Mouse (Mus musculus) left cerebral cortex, postnatal 4 days (tissue): ENCODE measurements around the gene Myl6b. TPM values are rescaled to one million over a fixed set of nuclear protein-coding genes. Genes with fewer than 3 reads are reported as not detected.

Experiments
- DNase-seq: peaks from one replicate; pipeline ENCODE4 v3.0.0-alpha.2; 2022
- intact Hi-C: fragments of 180-260 bp; cut with DNase I; formaldehyde crosslinking; loops from one replicate; pipeline ENCODE4 v1.15.1; 2025
- total RNA-seq, 2 experiments: library from RNA; stranded (reverse); gene quantifications; 2 replicates each; pipeline ENCODE4 v1.2.3; 2021

Myl6b gene
- 10 to 100 TPM; 61.7 to 65.2 TPM for total RNA-seq

DNA sequence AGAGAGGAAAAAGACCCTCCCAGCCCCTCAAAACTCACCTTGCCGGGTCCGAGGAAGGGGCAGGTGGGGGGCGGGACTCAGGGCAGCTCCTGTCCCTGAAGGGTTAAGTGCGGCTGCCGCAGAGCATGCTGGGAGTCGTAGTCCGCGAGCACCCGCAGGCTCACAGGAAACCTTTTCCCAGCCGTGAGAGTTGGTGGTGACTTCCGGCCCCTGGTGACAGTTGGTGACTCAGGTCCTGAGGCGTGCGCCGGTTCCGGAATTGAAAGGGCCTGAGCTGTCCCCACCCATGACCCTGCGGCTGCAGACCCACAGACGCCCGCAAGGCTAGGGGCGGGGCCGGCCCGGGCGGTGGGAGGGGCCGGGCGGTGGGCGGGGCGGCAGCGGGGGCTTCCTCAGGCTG lies at the start of gene Myl6b:
Gene Myl6b, minus strand, starts transcription at position 96 of the 400 bp plus-strand sequence.
- DNase-seq, result peak; percentile 96
- intact Hi-C loops, result no loop called here

DNA sequence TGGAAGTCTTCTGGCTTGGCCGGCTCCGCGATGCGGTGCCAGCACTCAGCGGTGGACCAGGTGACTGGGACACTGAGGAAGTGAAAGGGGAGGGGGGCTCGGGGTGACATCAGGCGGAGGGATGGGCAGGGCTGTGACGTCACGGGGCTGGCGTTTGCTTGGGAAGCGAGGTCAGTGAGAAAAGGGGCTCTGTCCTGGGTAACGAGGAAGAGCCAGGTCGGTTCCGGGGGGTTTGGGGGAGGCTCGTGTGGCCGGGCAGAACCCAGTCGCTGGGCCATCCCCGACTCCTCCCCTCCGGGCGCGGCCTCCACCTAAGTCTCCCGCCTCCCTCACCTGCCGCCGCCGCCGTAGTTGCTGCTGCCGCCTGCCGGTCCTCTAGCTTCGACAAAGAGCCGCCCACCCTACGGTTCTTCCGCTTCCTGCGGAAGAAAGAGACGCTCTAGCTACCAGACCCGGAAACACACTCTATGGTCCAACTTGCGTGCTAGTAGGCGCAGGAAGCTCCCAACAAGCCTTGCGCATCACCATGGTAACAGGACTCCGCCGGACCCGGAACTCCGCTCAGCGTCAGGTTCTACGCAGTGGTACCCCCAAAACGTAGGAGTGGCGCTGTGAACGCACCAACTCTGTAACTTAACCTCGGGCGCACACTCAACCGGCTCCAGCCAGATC lies 49.0 kb upstream of the Myl6b start, which contains the start of gene Zc3h10:
Gene Zc3h10, minus strand, starts transcription at position 414 of the 672 bp plus-strand sequence.
- intact Hi-C loops, result no loop called here
- DNase-seq, result peak; percentile 94

DNA sequence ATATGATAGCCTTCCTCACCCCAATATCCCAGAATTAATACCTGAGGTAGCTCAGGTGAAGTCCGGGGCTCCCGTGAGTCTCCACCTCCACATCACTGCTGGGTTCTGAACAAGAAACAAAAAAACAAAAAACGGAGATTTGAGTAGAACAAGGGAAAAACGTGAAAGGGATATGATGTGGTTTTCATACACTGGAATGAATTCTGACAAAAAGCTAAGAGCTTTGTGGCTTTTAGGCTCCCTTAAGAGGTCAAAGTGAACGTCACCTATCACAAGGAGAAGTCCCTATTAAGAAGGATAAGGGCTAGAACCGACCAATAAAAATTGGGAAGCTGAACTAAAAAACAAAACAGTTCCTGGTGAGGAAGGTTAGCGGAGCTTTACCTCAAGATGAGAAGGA lies 48.3 kb upstream of the Myl6b start:
- intact Hi-C loops, result no loop called here
- no peak for DNase-seq

DNA sequence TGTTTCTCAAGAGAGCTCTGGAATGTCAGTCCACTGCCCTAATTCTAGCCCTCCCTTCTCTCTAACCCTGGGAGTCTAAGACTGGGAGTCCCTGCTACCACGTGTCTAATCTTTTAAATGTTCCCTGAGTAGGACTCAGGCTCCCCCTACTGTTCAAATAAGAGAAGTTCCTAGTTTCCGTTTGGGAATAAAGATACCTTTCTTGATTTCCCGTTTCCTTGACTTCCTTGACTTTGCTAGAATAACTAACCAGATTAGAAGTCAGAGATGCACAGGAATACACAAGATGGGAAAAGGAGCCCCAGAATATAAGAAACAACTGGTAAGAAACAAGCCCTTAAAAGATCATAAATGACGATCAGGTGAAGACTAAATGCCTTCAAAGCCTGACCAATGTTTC lies 47.9 kb upstream of the Myl6b start:
- DNase-seq, result no peak
- intact Hi-C loops, result no loop called here

DNA sequence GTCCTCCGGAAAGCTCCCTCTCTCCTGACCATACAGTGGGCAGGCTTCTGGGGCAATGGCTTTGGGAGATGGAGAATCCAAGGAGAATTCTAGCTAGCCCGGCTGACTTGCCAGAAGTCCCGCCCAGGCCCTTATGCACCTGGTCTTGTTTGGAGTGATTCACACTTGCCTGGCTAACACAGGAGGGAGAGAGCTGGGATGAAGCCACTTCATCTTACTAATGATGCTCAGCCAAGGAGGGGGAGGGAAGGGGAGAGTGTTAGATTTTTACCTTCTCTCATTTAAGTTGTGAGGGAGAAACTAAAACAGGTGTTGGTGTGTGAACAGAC lies 47.0 kb upstream of the Myl6b start:
- DNase-seq, result no peak
- intact Hi-C loops, result no loop called here

DNA sequence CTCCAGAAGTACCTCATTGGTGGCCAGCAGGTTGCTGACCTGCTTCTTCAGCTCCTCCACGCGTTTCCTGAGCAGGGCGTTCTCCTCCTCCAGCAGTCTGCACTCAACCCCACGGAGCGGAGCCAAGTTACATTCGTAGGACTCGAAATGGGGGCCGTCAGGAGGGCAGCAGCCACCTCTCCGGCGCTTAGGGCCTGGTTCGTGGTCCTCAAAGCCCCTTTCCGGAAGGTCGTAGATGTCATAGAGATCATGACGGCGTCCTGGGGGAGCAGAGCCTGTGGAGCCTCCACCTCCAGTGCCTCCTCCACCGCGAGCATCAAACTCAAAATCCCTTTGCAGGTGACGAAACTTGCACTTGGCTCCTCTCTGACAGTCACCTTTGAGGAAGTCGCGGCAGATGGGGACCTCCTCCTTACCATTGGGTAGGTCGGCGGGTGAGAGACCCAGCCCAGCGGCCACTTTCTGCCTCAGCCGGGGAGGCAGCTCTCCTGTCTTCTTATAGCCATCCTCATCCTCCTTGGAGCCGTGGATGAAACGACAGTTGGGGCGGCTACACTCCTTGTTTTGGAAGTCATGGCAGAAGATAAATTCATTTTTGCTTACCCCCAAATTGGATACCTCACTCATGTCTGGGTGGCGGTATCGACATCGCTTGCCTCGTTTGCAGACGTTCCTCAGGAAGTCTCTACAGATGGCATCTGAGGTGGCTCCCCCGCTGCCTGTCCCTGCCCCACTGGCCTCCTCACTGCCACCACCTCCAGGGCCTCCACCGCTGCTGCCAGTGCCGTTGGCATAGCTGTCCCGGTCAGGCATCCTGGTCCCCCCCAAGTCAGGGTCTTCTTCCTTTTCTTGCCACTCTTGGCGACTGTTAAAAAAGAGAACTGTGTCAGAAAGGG lies 46.4 kb upstream of the Myl6b start:
- intact Hi-C loops, result no loop called here
- DNase-seq, result peak; percentile 9

DNA sequence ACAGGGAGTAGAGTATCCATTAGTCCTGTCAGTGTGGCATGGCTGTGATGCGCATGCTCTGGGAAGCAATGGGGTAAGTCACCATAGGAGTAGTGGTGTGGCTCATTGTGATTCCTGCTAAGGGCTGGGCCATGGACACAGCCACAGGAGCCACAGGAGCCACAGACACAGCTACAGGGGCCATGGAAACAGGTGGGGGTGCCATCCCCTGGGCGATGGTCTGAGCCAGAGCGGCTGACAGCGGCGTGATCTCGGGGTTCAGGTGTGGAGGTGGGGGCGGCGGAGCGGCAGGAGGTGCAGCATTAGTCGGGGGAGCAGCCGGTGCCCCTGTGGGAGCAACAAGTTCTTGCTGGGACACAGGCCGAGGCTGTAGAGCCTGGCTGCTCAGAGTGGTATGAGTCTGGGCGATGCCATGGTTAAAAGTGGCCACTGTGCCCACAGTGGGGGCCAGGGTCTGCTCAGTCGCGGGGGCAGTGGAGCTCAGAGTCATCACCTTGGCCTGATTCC lies 45.7 kb upstream of the Myl6b start:
- no peak for DNase-seq
- intact Hi-C loops, result no loop called here

DNA sequence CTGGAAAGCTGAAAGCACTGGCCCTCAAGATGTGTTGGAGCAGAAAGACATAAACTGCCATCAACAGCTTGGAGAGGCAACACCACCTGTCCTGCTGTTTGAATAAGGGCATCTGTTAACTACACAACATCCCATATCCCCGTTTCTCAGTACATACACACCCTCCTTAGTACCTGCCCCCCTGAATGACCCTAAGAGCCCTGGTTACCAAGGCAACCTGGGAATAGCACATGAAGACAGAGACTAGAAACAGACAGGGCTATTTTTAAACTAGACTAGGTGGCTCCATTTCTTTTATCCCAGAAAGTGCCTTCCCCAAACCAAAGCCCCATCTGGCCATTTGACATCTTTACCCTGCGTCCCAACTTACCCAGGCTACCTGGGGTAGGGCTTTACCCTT lies 44.6 kb upstream of the Myl6b start:
- intact Hi-C loops, result no loop called here
- no peak for DNase-seq

DNA sequence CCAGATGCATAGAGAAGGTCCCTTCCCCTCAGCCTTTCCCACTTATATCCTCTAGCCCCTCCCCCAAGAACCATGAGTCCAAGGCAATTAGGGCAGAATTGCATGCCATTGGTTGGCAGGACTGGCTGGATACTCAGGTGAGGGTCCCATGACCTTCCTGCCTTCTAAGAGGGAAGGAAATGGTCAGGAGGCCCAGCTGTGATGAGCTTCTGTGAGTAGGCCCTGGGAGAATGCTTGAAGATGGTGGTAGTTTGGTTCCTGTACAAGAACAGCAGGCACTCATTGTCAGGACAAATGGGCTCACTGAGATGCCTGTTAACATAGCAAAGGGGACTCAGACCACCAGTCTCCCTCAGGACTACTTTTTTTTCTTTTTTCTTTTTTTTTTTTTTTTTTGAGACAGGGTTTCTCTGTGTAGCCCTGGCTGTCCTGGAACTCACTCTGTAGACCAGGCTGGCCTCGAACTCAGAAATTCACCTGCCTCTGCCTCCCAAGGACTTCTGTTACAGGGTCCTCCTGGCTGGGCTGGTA lies 39.9 kb upstream of the Myl6b start:
- intact Hi-C loops, result no loop called here
- no peak for DNase-seq

DNA sequence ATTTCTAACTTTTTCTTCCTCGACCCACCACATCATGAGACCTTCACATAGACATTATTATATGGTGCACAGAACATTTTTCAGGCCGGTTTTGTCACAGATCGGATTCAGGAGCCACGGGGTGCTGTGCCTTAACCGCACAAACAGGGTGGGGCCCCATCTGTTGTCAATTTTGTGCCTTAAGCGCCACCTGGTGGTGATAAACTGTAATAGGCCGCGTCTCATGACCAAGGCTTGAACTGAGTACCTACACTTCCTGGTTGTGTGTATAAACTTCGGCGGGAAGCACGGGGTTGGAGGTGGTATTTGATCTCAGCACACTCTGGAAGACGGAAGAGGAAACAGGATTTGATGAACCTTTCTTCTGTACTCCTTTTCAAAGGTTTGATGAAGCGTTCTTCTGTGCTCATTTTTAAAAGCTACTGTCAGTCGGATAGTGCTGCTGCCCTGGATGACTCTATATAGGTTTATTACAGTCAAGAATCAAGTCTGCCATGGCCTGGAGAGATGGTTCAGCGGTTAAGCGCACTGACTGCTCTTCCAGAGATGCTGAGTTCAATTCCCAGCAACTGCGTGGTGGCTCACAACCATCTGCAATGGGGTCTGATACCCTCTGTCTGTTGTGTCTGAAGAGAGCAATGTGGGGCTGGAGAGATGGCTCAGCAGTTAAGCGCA lies 37.9 kb upstream of the Myl6b start:
- DNase-seq, result peak; percentile 86
- intact Hi-C loops, result no loop called here

DNA sequence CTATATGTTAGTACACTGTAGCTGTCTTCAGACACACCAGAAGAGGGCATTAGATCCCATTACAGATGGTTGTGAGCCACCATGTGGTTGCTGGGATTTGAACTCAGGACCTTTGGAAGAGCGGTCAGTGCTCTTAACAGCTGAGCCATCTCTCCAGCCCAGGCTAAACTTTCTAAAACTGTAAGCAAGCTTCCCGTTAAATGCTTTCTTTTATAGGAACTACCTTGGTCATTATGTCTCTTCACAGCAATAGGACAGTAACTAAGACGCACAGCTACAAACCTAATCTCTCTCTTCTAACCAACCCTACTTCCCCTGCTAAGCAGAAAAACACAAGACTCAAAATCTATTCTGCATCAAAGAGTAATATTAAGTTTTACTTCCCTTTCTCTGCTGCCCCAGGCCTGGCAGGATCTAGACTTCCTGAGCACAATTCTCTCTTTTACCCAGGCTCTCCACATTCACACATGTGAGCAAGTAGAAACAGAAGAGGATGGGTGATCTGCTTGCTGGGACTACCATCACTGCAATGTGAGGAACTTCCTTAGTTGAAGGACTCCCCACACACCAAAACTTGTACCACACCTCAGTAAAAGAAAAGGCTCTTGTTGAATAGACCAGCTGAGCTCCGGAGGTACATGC lies 37.3 kb upstream of the Myl6b start:
- no peak for DNase-seq
- intact Hi-C loops, result no loop called here

DNA sequence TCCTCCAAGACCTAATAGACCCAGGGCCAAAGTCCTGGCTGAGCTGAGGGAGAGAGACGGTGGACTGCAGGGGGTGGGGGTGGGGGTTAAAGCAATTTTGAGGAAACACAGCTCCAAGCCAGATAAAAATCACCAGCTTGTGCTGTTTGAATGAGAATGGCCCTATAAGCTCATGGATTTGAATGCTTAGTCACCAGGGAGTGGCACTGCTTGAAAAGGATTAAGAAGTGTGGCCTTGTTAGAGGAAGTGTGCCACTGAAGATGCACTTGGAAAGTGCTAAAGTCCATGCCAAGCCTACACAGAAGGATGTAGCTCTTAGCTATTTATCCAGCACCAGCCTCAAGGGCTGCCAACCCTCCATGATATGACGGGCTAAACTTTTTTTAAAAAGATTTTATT lies 36.7 kb upstream of the Myl6b start:
- intact Hi-C loops, result no loop called here
- DNase-seq, result no peak

DNA sequence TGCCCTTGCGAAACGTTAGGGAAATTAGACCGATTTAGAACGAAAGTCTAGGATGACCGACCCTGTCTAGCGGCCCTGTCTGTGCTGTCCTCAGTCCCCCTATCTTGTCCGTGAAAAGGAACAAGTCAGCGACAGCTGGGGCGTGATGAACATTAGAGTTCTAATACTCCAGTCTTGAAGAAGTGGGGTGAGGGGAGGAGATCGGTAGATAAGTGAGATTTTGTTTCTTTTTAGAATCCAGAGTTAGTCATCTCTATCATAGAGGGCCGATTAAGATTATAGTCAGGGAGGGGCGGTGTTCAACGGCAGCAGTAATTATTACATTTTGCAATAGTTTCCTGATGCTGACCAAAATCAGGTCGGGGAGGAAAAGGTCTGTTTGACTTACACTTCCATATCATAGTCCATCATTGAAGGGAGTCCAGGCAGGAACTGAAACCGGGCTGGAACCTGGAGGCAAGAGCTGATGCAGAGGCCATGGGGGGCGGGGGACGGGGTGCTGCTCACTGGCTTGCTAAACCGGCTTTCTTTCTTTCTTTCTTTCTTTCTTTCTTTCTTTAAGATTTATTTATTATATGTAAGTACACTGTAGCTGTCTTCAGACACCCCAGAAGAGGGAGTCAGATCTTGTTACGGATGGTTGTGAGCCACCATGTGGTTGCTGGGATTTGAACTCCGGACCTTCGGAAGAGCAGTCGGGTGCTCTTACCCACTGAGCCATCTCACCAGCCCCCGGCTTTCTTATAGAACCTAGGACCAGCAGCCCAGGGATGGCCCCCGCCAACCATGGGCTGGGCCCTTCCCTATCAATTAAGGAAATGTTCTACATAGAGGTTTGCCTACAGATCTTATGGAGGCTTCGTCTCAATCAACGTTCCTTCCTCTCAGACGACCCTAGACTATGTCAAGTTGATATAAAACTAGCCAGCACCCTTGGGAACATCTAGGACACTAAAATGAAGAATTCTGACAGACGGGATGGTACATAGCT lies 28.2 kb upstream of the Myl6b start:
- no peak for DNase-seq
- intact Hi-C loops, result no loop called here

DNA sequence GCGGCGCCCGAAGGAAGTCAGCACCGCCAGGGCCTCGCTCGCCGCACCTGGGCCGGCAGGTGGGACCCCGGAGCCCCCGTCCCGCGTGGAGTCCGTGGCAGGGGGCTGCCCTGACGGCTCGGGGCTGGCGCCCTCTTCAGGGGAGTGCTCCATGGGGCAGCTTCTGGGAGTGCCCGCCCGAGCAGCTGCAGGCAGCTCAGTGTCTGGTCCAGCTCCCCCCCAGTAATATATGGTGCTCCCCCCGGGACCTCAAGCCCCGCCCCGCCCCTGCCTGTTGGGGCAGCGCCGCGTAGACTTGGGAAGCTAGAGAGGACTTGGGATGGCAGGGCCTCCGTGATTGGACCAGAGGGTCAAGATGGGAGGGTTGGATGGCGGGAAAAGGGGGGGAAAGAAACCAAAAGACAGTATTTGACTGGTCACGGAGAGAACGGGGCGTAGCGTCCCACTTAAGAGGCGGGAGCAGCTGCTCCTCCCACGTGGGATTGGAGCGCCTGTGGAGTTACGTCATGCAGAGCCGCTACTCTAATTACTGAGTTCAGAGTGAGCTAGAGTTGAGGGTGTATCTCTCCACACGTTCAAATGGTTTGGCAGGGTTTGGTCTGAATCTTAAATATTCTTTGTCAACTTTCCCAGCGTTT lies 27.3 kb upstream of the Myl6b start, which contains the start of gene Esyt1:
Gene Esyt1, minus strand, starts transcription at position 201 of the 638 bp plus-strand sequence.
- DNase-seq, result peak; percentile 93
- intact Hi-C loops, result no loop called here

DNA sequence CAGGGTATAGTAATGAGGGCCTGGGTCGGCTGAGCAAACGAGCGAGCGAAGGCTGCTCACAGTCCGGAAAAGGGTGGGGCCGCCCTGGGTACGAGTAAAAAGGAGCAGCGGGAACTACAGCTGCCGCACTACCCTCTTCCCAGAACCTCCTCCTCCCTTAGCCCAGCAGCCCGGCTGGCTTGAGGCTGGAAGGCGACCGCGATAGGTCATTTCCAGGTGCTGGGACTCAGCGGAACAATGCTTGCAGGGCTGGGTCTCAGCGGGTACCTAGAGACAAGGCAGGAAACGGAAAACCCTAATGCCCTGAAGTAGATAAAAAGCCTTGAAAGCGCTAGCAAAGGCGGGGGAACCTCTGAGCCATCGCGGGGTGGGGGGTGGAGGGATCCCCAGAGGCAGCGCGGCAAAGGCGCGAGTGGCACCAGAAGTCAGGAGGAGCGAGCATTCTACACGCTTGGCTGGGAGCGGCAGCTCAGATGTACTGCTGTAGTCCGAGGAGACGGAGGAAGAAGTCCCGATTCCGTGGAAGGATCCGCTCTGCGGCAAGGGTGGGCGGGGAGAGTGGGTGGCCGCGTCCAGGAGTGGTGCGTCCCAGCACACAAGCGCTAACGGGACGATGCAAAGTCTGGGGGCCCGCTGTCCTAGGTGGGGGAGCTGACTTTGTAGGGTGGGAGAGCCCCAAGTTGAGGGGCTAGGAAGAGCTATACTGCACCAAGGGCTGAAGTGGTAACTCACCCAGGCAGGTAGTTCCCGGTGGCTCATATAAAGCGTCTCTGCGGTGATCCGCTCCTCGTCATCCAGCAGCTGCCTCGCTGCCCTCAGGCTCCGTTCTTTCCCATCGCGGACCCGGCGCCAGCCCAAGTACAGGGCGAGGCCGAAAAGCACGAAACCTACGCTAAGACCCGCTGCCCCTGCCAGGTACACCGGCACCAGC lies 26.5 kb upstream of the Myl6b start:
- intact Hi-C loops, result no loop called here
- peak; percentile 61 for DNase-seq

DNA sequence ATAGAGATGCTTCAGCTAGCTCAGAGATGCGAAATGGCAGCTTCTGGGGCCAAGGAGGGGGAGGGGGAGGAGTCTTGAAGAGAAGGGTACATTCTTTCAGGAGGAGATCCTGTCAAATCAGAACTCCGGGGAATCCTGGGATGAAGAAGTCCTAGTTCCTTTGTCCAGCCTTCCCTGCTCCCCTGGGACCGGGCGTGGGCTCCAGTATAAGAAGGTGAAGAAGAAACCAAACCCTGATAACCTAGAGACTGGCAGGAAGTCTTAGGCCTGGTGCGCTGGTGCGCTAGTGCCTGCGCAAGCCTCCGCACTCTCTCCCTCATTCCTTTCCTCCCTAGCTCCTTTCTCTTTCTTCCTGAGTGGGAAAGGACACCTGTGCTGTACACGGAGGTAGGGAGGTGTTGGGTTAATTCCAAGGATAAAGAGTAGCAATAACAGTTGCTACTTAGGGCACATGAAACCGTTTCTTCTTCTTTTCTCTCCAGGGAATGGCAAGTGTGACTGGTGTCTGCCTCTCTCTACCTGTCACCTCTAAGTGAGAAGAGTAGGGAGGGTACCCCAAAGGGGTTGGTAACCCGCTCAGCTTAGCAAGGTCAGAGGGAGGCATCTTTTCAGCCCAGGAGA lies 25.7 kb upstream of the Myl6b start:
- DNase-seq, result no peak
- intact Hi-C loops, result no loop called here

DNA sequence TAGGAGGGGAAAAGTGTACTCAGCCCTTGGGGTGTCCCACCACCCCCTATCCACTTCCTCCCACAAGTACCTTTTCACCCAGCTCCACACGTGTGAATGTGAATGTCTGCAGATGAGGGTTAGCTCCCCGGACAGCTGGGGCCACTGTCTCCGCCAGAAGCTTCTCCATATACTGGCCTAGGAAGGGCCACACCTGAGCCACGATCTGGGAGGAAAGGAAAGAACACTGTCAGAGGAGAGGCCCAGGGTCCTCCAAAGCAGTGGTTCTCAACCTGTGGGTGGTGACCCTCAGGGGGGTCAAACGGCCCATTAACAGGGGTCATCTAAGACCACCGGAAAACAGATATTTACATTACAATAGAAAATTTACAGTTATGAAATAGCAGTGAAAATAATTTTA lies 23.9 kb upstream of the Myl6b start:
- intact Hi-C loops, result no loop called here
- no peak for DNase-seq
